Mouse (Mus musculus) hindbrain, embryonic 13.5 days (tissue): ENCODE data around the gene Lysmd2. TPM values are rescaled to one million over a fixed set of nuclear protein-coding genes. Genes with fewer than 3 reads are reported as not detected.
"Not testable (repeated sequence)": the region's sequence is repeated elsewhere in the genome, so short reads cannot be mapped to it uniquely, and the experiment has no call there.

Source experiments
- ATAC-seq: fragments of 200-750 bp; cut with Nextera tagmentation; 2 replicates; pipeline ENCODE4 v1.8.0; 2017; ENCODE audit warnings: moderate TSS enrichment; ENCODE audit not compliant: low FRiP score
- H3K27ac ChIP-seq: fragments of 300-500 bp; sonication (generic); 2 replicates; pipeline ENCODE4 v1.5.1; 2015; ENCODE audit warnings: inconsistent platforms, mild to moderate bottlenecking, moderate library complexity
- H3K27me3 ChIP-seq: fragments of 300-500 bp; sonication (generic); 2 replicates; pipeline ENCODE4 v1.6.1; 2015; ENCODE audit warnings: mild to moderate bottlenecking, inconsistent platforms
- H3K36me3 ChIP-seq: fragments of 300-500 bp; sonication (generic); 2 replicates; pipeline ENCODE4 v1.6.1; 2015; ENCODE audit warnings: mild to moderate bottlenecking, inconsistent platforms
- H3K4me1 ChIP-seq: fragments of 300-500 bp; sonication (generic); replicated peaks from 2 replicates; pipeline ENCODE4 v1.6.1; 2015; ENCODE audit warnings: inconsistent platforms
- H3K4me2 ChIP-seq: fragments of 300-500 bp; sonication (generic); 2 replicates; pipeline ENCODE4 v1.6.1; 2015; ENCODE audit warnings: inconsistent platforms, mild to moderate bottlenecking, moderate library complexity
- H3K4me3 ChIP-seq: fragments of 300-500 bp; sonication (generic); 2 replicates; pipeline ENCODE4 v1.5.1; 2015; ENCODE audit warnings: mild to moderate bottlenecking, inconsistent platforms
- H3K9ac ChIP-seq: fragments of 300-500 bp; sonication (generic); 2 replicates; pipeline ENCODE4 v1.6.1; 2015; ENCODE audit warnings: mild to moderate bottlenecking, inconsistent platforms
- H3K9me3 ChIP-seq: fragments of 300-500 bp; sonication (generic); 2 replicates; pipeline ENCODE4 v1.6.1; 2016; ENCODE audit warnings: inconsistent platforms
- WGBS: fragments of 180-500 bp; shearing (Covaris S2); methylation state at CpG from one replicate; pipeline ENCODE4 v1.1.7; 2015; 5-methylcytosine and 5-hydroxymethylcytosine counted together
- polyA plus RNA-seq: library from polyadenylated mRNA; unstranded; fragments of >200 nt; fragmentation: Nextera tagmentation; extraction: Ambion mirVana; gene quantifications from 2 replicates; pipeline ENCODE4 v1.2.1, GENCODE M21; 2015

Gene Lysmd2
- polyA plus RNA-seq, 1 experiment from 2014 or later = 26.2 TPM

- peak; percentile 28; the same call in 1 of the 2 replicates for ATAC-seq
- no peak overlapping the region for H3K9ac ChIP-seq
- no peak overlapping the region for H3K27ac ChIP-seq
- peaks cover 12% of the 10 kb centered on the region for H3K36me3 ChIP-seq
- no peaks in the 10 kb centered on the region for H3K27me3 ChIP-seq
- H3K9me3 ChIP-seq = no peaks in the 10 kb centered on the region
- H3K4me1 ChIP-seq = peaks cover 5% of the 10 kb centered on the region; the same call in 1 of the 2 replicates
- WGBS = 12% methylated on average over 1 of the region's 1 CpGs
- no peak overlapping the region for H3K4me2 ChIP-seq
- no peak overlapping the region for H3K4me3 ChIP-seq
These were observed 7.4 kb downstream of the Lysmd2 start for GRCm38 (mm10) chr9:75632902-75633301.

GRCm38 (mm10) chr9:75633603-75634002 lies 8.1 kb downstream of the Lysmd2 start:
- peaks cover 14% of the 10 kb centered on the region for H3K36me3 ChIP-seq
- peaks cover 5% of the 10 kb centered on the region; the same call in 1 of the 2 replicates for H3K4me1 ChIP-seq
- no peaks in the 10 kb centered on the region for H3K27me3 ChIP-seq
- no peak for ATAC-seq
- no peaks in the 10 kb centered on the region for H3K9me3 ChIP-seq
- no peak overlapping the region for H3K4me2 ChIP-seq
- 96% methylated on average over 8 of the region's 8 CpGs for WGBS
- H3K27ac ChIP-seq = no peak overlapping the region
- H3K4me3 ChIP-seq = no peak overlapping the region
- no peak overlapping the region for H3K9ac ChIP-seq

- Histone ChIP-seq H3K27ac (no peak overlapping the region), H3K36me3 (peaks cover 14% of the 10 kb centered on the region), H3K4me1 (peaks cover 5% of the 10 kb centered on the region; the same call in 1 of the 2 replicates), H3K4me2 (no peak overlapping the region), H3K4me3 (no peak overlapping the region), H3K27me3 (no peaks in the 10 kb centered on the region), H3K9me3 (no peaks in the 10 kb centered on the region), H3K9ac (no peak overlapping the region)
- ATAC-seq = no peak
- 92% methylated on average over 4 of the region's 4 CpGs for WGBS
These were observed 8.7 kb downstream of the Lysmd2 start for GRCm38 (mm10) chr9:75634226-75634625.

GRCm38 (mm10) chr9:75645405-75645804 lies 19.9 kb downstream of the Lysmd2 start:
- Histone ChIP-seq H3K9me3 (no peaks in the 10 kb centered on the region), H3K4me1 (no peaks in the 10 kb centered on the region), H3K36me3 (peaks cover 87% of the 10 kb centered on the region), H3K4me2 (no peak overlapping the region), H3K9ac (no peak overlapping the region), H3K4me3 (no peak overlapping the region), H3K27ac (no peak overlapping the region), H3K27me3 (no peaks in the 10 kb centered on the region)
- WGBS = 73% methylated on average over 3 of the region's 3 CpGs
- ATAC-seq = no peak

GRCm38 (mm10) chr9:75653981-75654911 lies 28.7 kb downstream of the Lysmd2 start:
- 46% methylated on average over 12 of the region's 12 CpGs for WGBS
- peaks cover 76% of the 10 kb centered on the region for H3K36me3 ChIP-seq

GRCm38 (mm10) chr9:75656456-75656855 lies 30.9 kb downstream of the Lysmd2 start:
- H3K4me3 ChIP-seq, H3K4me1 ChIP-seq, H3K9ac ChIP-seq, H3K9me3 ChIP-seq, ATAC-seq, H3K27me3 ChIP-seq, H3K27ac ChIP-seq, H3K4me2 ChIP-seq: not testable (repeated sequence)
- peaks cover 74% of the 10 kb centered on the region for H3K36me3 ChIP-seq
- 85% methylated on average over 3 of the region's 3 CpGs for WGBS

More at GRCm38 (mm10) chr9:75653981-75654911, 28.7 kb downstream of the Lysmd2 start:
- Histone ChIP-seq H3K4me2 (no peak overlapping the region), H3K4me3 (no peak overlapping the region), H3K9me3 (no peaks in the 10 kb centered on the region), H3K9ac (no peak overlapping the region), H3K4me1 (peaks cover 6% of the 10 kb centered on the region), H3K27me3 (no peaks in the 10 kb centered on the region), H3K27ac (0 out of 2 replicates have a peak overlapping the region, but pooled peaks have one; percentile 0)
- ATAC-seq = no peak

GRCm38 (mm10) chr9:75660917-75661316 lies 35.4 kb downstream of the Lysmd2 start:
- ATAC-seq = no peak
- Histone ChIP-seq H3K9me3 (no peaks in the 10 kb centered on the region), H3K4me2 (no peak overlapping the region), H3K27me3 (no peaks in the 10 kb centered on the region), H3K9ac (no peak overlapping the region), H3K36me3 (peaks cover 76% of the 10 kb centered on the region), H3K27ac (no peak overlapping the region), H3K4me1 (no peaks in the 10 kb centered on the region), H3K4me3 (no peak overlapping the region)
- WGBS = 94% methylated on average over 8 of the region's 8 CpGs

GRCm38 (mm10) chr9:75665364-75665763 lies 39.8 kb downstream of the Lysmd2 start:
- WGBS = 82% methylated on average over 6 of the region's 6 CpGs
- H3K9ac ChIP-seq = no peak overlapping the region
- H3K27me3 ChIP-seq = no peaks in the 10 kb centered on the region
- H3K4me2 ChIP-seq = no peak overlapping the region
- no peak for ATAC-seq
- H3K36me3 ChIP-seq = peaks cover 82% of the 10 kb centered on the region
- H3K4me3 ChIP-seq = no peak overlapping the region
- H3K4me1 ChIP-seq = no peaks in the 10 kb centered on the region
- H3K27ac ChIP-seq = no peak overlapping the region
- no peaks in the 10 kb centered on the region for H3K9me3 ChIP-seq

- H3K4me3 ChIP-seq = no peak overlapping the region
- H3K27ac ChIP-seq = no peak overlapping the region
- peaks cover 79% of the 10 kb centered on the region for H3K36me3 ChIP-seq
- H3K4me2 ChIP-seq = no peak overlapping the region
- ATAC-seq = no peak
- no peak overlapping the region for H3K9ac ChIP-seq
- WGBS = 80% methylated on average over 5 of the region's 5 CpGs
- no peaks in the 10 kb centered on the region for H3K27me3 ChIP-seq
- H3K4me1 ChIP-seq = no peaks in the 10 kb centered on the region
- H3K9me3 ChIP-seq = no peaks in the 10 kb centered on the region
These were observed 41.1 kb downstream of the Lysmd2 start for GRCm38 (mm10) chr9:75666612-75667011.

- H3K27ac ChIP-seq = no peak overlapping the region
- 69% methylated on average over 6 of the region's 6 CpGs for WGBS
- no peak overlapping the region for H3K4me2 ChIP-seq
- H3K9me3 ChIP-seq = no peaks in the 10 kb centered on the region
- H3K9ac ChIP-seq = no peak overlapping the region
- peaks cover 91% of the 10 kb centered on the region for H3K36me3 ChIP-seq
- 0 out of 2 replicates have a peak, but pooled peaks have one; percentile 38 for ATAC-seq
- no peaks in the 10 kb centered on the region for H3K4me1 ChIP-seq
- H3K27me3 ChIP-seq = no peaks in the 10 kb centered on the region
- no peak overlapping the region for H3K4me3 ChIP-seq
These were observed 47.2 kb downstream of the Lysmd2 start for GRCm38 (mm10) chr9:75672769-75673168.

GRCm38 (mm10) chr9:75676226-75676625 lies 50.7 kb downstream of the Lysmd2 start:
- Histone ChIP-seq H3K36me3 (peaks cover 84% of the 10 kb centered on the region), H3K27ac (no peak overlapping the region), H3K27me3 (no peaks in the 10 kb centered on the region), H3K9me3 (no peaks in the 10 kb centered on the region), H3K4me2 (no peak overlapping the region), H3K4me1 (peaks cover 13% of the 10 kb centered on the region; the same call in 1 of the 2 replicates), H3K4me3 (no peak overlapping the region), H3K9ac (no peak overlapping the region)
- no peak for ATAC-seq
- 82% methylated on average over 7 of the region's 7 CpGs for WGBS

GRCm38 (mm10) chr9:75678341-75678740 lies 52.8 kb downstream of the Lysmd2 start:
- WGBS = 80% methylated on average over 7 of the region's 7 CpGs
- Histone ChIP-seq H3K36me3 (peaks cover 66% of the 10 kb centered on the region), H3K27me3 (no peaks in the 10 kb centered on the region), H3K4me2 (no peak overlapping the region), H3K4me3 (no peak overlapping the region), H3K9me3 (no peaks in the 10 kb centered on the region), H3K4me1 (peaks cover 25% of the 10 kb centered on the region), H3K9ac (no peak overlapping the region), H3K27ac (no peak overlapping the region)
- ATAC-seq = no peak

- Histone ChIP-seq H3K4me1 (peaks cover 28% of the 10 kb centered on the region), H3K4me2 (no peak overlapping the region), H3K9ac (no peak overlapping the region), H3K36me3 (peaks cover 53% of the 10 kb centered on the region), H3K27me3 (no peaks in the 10 kb centered on the region), H3K4me3 (no peak overlapping the region), H3K27ac (no peak overlapping the region), H3K9me3 (no peaks in the 10 kb centered on the region)
- ATAC-seq = no peak
- 76% methylated on average over 4 of the region's 4 CpGs for WGBS
These were observed 54.1 kb downstream of the Lysmd2 start for GRCm38 (mm10) chr9:75679629-75680028.
